Mouse (Mus musculus): ENCODE results near the gene Cish. TPM values are rescaled to one million over a fixed set of nuclear protein-coding genes. Genes with fewer than 3 reads are reported as not detected.

Cish gene
- total and polyA plus RNA-seq, 2 experiments from 2014 or later: 4.0 to 11.2 TPM

DNA sequence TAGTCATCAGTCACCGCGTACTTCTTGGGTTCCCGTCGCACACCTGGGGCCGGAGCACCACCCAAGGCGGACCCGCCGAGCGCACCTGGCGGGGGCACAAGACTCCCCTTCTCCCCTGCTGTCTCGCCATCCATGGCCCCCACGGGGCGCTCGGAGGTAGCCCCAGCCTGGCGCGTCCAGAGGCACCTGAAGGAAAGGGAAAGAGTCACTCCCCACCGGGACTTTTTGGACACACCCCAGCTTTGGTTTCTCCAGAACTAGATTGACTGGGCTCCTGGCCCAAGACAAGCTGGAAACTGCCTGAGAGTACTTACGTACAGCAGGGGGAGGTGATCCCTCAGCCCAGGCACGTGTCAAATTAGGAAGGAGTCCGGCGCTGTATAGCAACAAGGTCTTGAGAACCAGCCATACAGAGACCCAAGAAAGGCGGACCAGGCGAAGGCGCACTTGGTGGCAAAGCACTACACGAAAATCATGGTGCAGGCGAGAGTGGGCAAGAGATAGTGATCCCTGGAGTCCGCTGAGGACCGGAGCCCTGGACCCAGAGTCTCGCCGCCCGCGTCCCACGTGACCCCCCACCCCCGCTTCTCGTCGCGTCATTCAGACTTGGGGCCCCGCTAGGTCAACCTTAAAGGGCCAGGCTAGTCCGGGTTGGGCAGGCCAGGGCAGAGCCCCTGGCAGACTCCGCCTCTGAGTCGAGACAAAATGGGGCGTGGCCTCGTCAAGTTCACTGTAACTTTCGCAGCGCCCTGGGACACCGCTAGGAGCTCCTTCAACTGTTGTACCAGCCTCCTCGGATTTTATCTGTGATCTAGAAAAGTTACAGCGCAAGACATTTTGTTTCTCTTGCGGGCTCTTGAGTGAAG lies 6.4 kb upstream of the Cish start, which contains the start of gene Mapkapk3:
TSS of gene Mapkapk3 (minus strand) at position 667 of the 866 bp plus-strand sequence.
- Histone ChIP-seq H3K4me2 (ENCODE audit: low read depth) (peak within 1 kb of the TSS; percentile 61), H3K9me3 (ENCODE audit: low read length) (no peaks in the 10 kb centered on the region), H3K27me3 (ENCODE audit: insufficient read depth, low read length) (0 out of 2 replicates have a peak, but pooled peaks cover 4% of the 10 kb centered on the region), H3K4me3 (ENCODE audit: low read depth, low read length) (peak within 1 kb of the TSS; percentile 24), H3K4me1 (ENCODE audit: insufficient read depth) (no peaks in the 10 kb centered on the region), H3K27ac (ENCODE audit: low read depth, low read length) (no peak within 1 kb of the TSS), H3K9ac (no peak within 1 kb of the TSS), H3K36me3 (ENCODE audit: insufficient read depth) (no peaks in the 10 kb centered on the region)
- ATAC-seq (peak; percentile 69), DNase-seq (peak; percentile 44)
- TF ChIP-seq CTCF (IDR thresholded peaks at IDR 0.05; ENCODE audit: low read depth): peak; percentile 16
- WGBS: 1% methylated on average over 49 of the region's 49 CpGs

DNA sequence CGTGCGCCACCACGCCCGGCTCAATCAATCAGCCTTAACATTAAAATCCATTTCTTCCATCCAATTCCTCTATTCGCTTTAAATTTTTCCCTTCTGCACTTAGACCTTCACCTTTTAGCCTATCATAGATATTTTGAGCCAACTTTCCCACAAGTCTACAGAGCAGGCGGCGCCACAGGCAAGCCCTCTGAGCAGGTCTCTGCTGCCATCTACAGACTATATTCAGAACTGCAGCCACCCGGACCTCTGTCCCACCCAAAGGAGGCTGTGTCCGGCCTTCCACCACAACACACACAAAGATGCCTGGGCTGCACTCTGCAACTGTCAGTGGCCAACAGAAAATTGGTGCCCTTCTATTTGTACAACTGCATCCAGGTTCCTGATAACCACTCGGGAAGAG lies 4.9 kb upstream of the Cish start:
- H3K4me2 ChIP-seq (ENCODE audit: low read depth): no peak overlapping the region
- 28% methylated on average over 10 of the region's 10 CpGs for WGBS
- no peak overlapping the region for H3K4me3 ChIP-seq (ENCODE audit: low read depth, low read length)
- TF ChIP-seq CTCF (IDR thresholded peaks at IDR 0.05; ENCODE audit: low read depth): peak; percentile 98
- H3K27ac ChIP-seq (ENCODE audit: low read depth, low read length): no peak overlapping the region
- H3K36me3 ChIP-seq (ENCODE audit: insufficient read depth): no peaks in the 10 kb centered on the region
- ATAC-seq (peak; percentile 72), DNase-seq (peak; percentile 85)
- H3K9ac ChIP-seq: no peak overlapping the region
- H3K4me1 ChIP-seq (ENCODE audit: insufficient read depth): 0 out of 2 replicates have a peak, but pooled peaks cover under 1% of the 10 kb centered on the region
- H3K9me3 ChIP-seq (ENCODE audit: low read length): no peaks in the 10 kb centered on the region
- H3K27me3 ChIP-seq (ENCODE audit: insufficient read depth, low read length): 0 out of 2 replicates have a peak, but pooled peaks cover 4% of the 10 kb centered on the region

GRCm38 (mm10) chr9:107294249-107294648 lies 1.6 kb upstream of the Cish start:
- H3K36me3 ChIP-seq (ENCODE audit: insufficient read depth): no peaks in the 10 kb centered on the region
- no peak for ATAC-seq
- no peak overlapping the region for H3K4me3 ChIP-seq (ENCODE audit: low read depth, low read length)
- peak; percentile 85 for TF ChIP-seq CTCF (IDR thresholded peaks at IDR 0.05; ENCODE audit: low read depth)
- no peak overlapping the region for H3K4me2 ChIP-seq (ENCODE audit: low read depth)
- peak; percentile 70 for DNase-seq
- H3K27ac ChIP-seq (ENCODE audit: low read depth, low read length): no peak overlapping the region
- H3K27me3 ChIP-seq (ENCODE audit: insufficient read depth, low read length): 0 out of 2 replicates have a peak, but pooled peaks cover 4% of the 10 kb centered on the region
- H3K4me1 ChIP-seq (ENCODE audit: insufficient read depth): peaks cover 16% of the 10 kb centered on the region
- H3K9ac ChIP-seq: no peak overlapping the region
- H3K9me3 ChIP-seq (ENCODE audit: low read length): no peaks in the 10 kb centered on the region
- WGBS: 7% methylated on average over 6 of the region's 6 CpGs

DNA sequence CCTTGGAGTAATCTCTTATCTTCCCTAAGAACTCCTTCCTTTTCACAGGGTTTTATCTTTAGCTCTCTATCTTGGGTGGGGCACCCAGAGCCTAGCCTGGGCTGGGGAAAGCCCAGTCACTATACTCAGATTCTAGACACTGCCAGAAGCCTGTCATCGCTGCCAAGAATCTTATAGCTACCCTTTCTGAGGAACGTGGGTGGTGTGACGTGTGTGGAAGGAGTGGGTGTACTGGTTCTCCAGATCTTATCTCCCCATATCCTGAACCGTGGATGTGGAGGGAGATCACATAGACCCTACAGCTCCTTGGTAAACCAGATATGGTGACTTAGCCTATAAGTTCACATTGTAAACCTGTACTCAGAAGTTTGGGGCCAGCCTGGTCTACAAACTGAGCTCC lies 210 bp upstream of the Cish start:
- Histone ChIP-seq H3K27ac (ENCODE audit: low read depth, low read length) (no peak overlapping the region), H3K27me3 (ENCODE audit: insufficient read depth, low read length) (no peaks in the 10 kb centered on the region), H3K9ac (no peak overlapping the region), H3K4me3 (ENCODE audit: low read depth, low read length) (no peak overlapping the region), H3K4me1 (ENCODE audit: insufficient read depth) (peaks cover 16% of the 10 kb centered on the region), H3K36me3 (ENCODE audit: insufficient read depth) (no peaks in the 10 kb centered on the region), H3K9me3 (ENCODE audit: low read length) (no peaks in the 10 kb centered on the region), H3K4me2 (ENCODE audit: low read depth) (no peak overlapping the region)
- DNase-seq (no peak), ATAC-seq (no peak)
- 75% methylated on average over 4 of the region's 4 CpGs for WGBS
- no peak for TF ChIP-seq CTCF (IDR thresholded peaks at IDR 0.05; ENCODE audit: low read depth)

- H3K27me3 ChIP-seq (ENCODE audit: insufficient read depth, low read length): no peaks in the 10 kb centered on the region
- WGBS: 6% methylated on average over 14 of the region's 14 CpGs
- H3K4me3 ChIP-seq (ENCODE audit: low read depth, low read length): peak overlapping the region; percentile 66
- H3K36me3 ChIP-seq (ENCODE audit: insufficient read depth): peaks cover 3% of the 10 kb centered on the region; the same call in 1 of the 2 replicates
- no peak for TF ChIP-seq CTCF (IDR thresholded peaks at IDR 0.05; ENCODE audit: low read depth)
- peak overlapping the region; percentile 72 for H3K4me2 ChIP-seq (ENCODE audit: low read depth)
- H3K4me1 ChIP-seq (ENCODE audit: insufficient read depth): peaks cover 16% of the 10 kb centered on the region
- ATAC-seq (peak; percentile 6; the same call in 1 of the 2 replicates), DNase-seq (no peak)
- H3K9me3 ChIP-seq (ENCODE audit: low read length): no peaks in the 10 kb centered on the region
- H3K9ac ChIP-seq: no peak overlapping the region
- no peak overlapping the region for H3K27ac ChIP-seq (ENCODE audit: low read depth, low read length)
These were observed 215 bp downstream of the Cish start for GRCm38 (mm10) chr9:107296041-107296440.

GRCm38 (mm10) chr9:107296501-107296965 lies 707 bp downstream of the Cish start:
- WGBS: under 1% methylated on average over 31 of the region's 31 CpGs
- ATAC-seq: peak; percentile 100

DNA sequence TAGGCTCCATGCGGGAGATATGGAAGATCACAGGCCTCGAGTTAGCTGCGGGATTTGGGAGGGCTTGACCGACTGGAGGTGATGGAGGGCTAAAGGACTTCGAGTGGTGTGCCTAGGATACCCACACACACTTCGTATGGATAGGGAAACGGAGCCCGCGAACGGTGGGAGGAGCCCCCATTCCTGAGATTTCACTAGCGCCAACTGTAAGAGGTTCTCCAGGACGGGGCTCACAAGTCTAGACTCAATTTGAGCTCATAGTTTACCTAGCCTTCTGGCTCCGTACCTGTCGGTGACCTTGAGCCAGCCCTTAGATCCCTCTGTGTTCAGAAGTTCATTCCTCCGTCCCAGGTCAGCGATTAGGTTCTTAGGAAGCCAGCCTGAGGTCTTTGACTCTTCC lies 1.2 kb downstream of the Cish start:
- H3K27ac ChIP-seq (ENCODE audit: low read depth, low read length): no peak overlapping the region; the same call in 1 of the 2 replicates
- H3K27me3 ChIP-seq (ENCODE audit: insufficient read depth, low read length): no peaks in the 10 kb centered on the region
- H3K36me3 ChIP-seq (ENCODE audit: insufficient read depth): peaks cover 10% of the 10 kb centered on the region; the same call in 1 of the 2 replicates
- H3K4me3 ChIP-seq (ENCODE audit: low read depth, low read length): peak overlapping the region; percentile 66
- no peak for TF ChIP-seq CTCF (IDR thresholded peaks at IDR 0.05; ENCODE audit: low read depth)
- 17% methylated on average over 16 of the region's 16 CpGs for WGBS
- no peaks in the 10 kb centered on the region for H3K9me3 ChIP-seq (ENCODE audit: low read length)
- no peak for DNase-seq
- H3K9ac ChIP-seq: peak overlapping the region; percentile 52
- H3K4me1 ChIP-seq (ENCODE audit: insufficient read depth): peaks cover 16% of the 10 kb centered on the region
- H3K4me2 ChIP-seq (ENCODE audit: low read depth): peak overlapping the region; percentile 72
- ATAC-seq: no peak; the same call in 1 of the 2 replicates

More at GRCm38 (mm10) chr9:107296501-107296965, 707 bp downstream of the Cish start:
- peak overlapping the region; percentile 52 for H3K9ac ChIP-seq
- peaks cover 8% of the 10 kb centered on the region; the same call in 1 of the 2 replicates for H3K36me3 ChIP-seq (ENCODE audit: insufficient read depth)
- peak overlapping the region; percentile 66 for H3K4me3 ChIP-seq (ENCODE audit: low read depth, low read length)
- no peaks in the 10 kb centered on the region for H3K27me3 ChIP-seq (ENCODE audit: insufficient read depth, low read length)
- DNase-seq: peak; percentile 96
- no peak for TF ChIP-seq CTCF (IDR thresholded peaks at IDR 0.05; ENCODE audit: low read depth)
- H3K27ac ChIP-seq (ENCODE audit: low read depth, low read length): peak overlapping the region; percentile 45; the same call in 1 of the 2 replicates
- peak overlapping the region; percentile 72 for H3K4me2 ChIP-seq (ENCODE audit: low read depth)
- peaks cover 16% of the 10 kb centered on the region for H3K4me1 ChIP-seq (ENCODE audit: insufficient read depth)
- H3K9me3 ChIP-seq (ENCODE audit: low read length): no peaks in the 10 kb centered on the region
